8 mouse cellular contexts compared by ENCODE assay signal in genomic region chr5:91518302-91518790, GRCm38 (mm10). TPM values are rescaled to one million over a fixed set of nuclear protein-coding genes. Genes with fewer than 3 reads are reported as not detected.
A peak's percentile ranks its signal among the peaks of the same experiment; 100 is the strongest.
DNase-seq lines count a peak whose midpoint lies in the region; ATAC-seq lines count a peak whose summit lies in the region.

No protein-coding gene starts in this region.

- H3K9ac ChIP-seq in heart, embryonic 13.5 days = peak overlapping the region; percentile 86
- H3K9ac ChIP-seq in limb, embryonic 15.5 days = peak overlapping the region; percentile 31; the same call in 1 of the 2 replicates
- H3K9ac ChIP-seq in stomach, embryonic 15.5 days = 0 out of 2 replicates have a peak overlapping the region, but pooled peaks have one; percentile 33

- peak overlapping the region; percentile 74 for H3K4me2 ChIP-seq in heart, embryonic 13.5 days
- peak overlapping the region; percentile 93 for H3K4me2 ChIP-seq in limb, embryonic 15.5 days
- peak overlapping the region; percentile 84 for H3K4me2 ChIP-seq in stomach, embryonic 15.5 days

- ATAC-seq in heart, embryonic 13.5 days (ENCODE audit: extremely low read depth, insufficient number of reproducible peaks, low FRiP score, low TSS enrichment) = no peak
- ATAC-seq in limb, embryonic 15.5 days (ENCODE audit: insufficient number of reproducible peaks, low FRiP score, low TSS enrichment, low read depth) = no peak
- ATAC-seq in stomach, embryonic 15.5 days (ENCODE audit: insufficient read depth, low FRiP score, low read depth) = no peak

- peak overlapping the region; percentile 67; the same call in 1 of the 2 replicates for H3K27ac ChIP-seq in heart, embryonic 13.5 days (replicated peaks)
- no peak overlapping the region for H3K27ac ChIP-seq in limb, embryonic 15.5 days
- H3K27ac ChIP-seq in stomach, embryonic 15.5 days = no peak overlapping the region

- H3K9me3 ChIP-seq in heart, embryonic 13.5 days = no peaks in the 10 kb centered on the region
- H3K9me3 ChIP-seq in limb, embryonic 15.5 days = no peaks in the 10 kb centered on the region
- H3K9me3 ChIP-seq in stomach, embryonic 15.5 days = no peaks in the 10 kb centered on the region

- DNase-seq in cerebellum, postnatal 10 days = peak; percentile 3 to 7
- DNase-seq in cerebellum, adult 11-12 months = no peak
- peak; percentile 24 for DNase-seq in Muller cell, postnatal 12 days (ENCODE audit: inconsistent ontology term)
- no peak for DNase-seq in right cerebral cortex, postnatal 36 days (ENCODE audit: low spot score in 2 of 2)
- DNase-seq in layer of hippocampus, postnatal 25 days (ENCODE audit: extremely low spot score in 1 of 2, low spot score in 1 of 2) = no peak

- H3K4me3 ChIP-seq in heart, embryonic 13.5 days = peak overlapping the region; percentile 63
- H3K4me3 ChIP-seq in limb, embryonic 15.5 days = peak overlapping the region; percentile 57
- H3K4me3 ChIP-seq in stomach, embryonic 15.5 days (replicated peaks) = peak overlapping the region; percentile 59

- H3K27me3 ChIP-seq in heart, embryonic 13.5 days (replicated peaks) = no peaks in the 10 kb centered on the region
- H3K27me3 ChIP-seq in limb, embryonic 15.5 days = peaks cover 10% of the 10 kb centered on the region
- H3K27me3 ChIP-seq in stomach, embryonic 15.5 days (replicated peaks) = no peaks in the 10 kb centered on the region

- no peaks in the 10 kb centered on the region for H3K36me3 ChIP-seq in heart, embryonic 13.5 days
- H3K36me3 ChIP-seq in limb, embryonic 15.5 days = no peaks in the 10 kb centered on the region
- H3K36me3 ChIP-seq in stomach, embryonic 15.5 days = no peaks in the 10 kb centered on the region

- 2% methylated on average over 16 of the region's 16 CpGs for WGBS in heart, embryonic 13.5 days
- 6% methylated on average over 16 of the region's 16 CpGs for WGBS in limb, embryonic 15.5 days
- 4% methylated on average over 16 of the region's 16 CpGs for WGBS in stomach, embryonic 15.5 days

- H3K4me1 ChIP-seq in heart, embryonic 13.5 days = peaks cover 38% of the 10 kb centered on the region
- peaks cover 22% of the 10 kb centered on the region for H3K4me1 ChIP-seq in limb, embryonic 15.5 days
- peaks cover 11% of the 10 kb centered on the region for H3K4me1 ChIP-seq in stomach, embryonic 15.5 days

RNA-seq across cellular contexts. Expression of gene Parm1, which starts 0.9 kb away (rescaled TPM):
- polyA plus RNA-seq in heart, embryonic 13.5 days (2015; fragmentation: Nextera tagmentation; extraction: Ambion mirVana) = 30.4 and 35.1 TPM in 2 replicates
- 21.7 and 24.9 TPM in 2 replicates for polyA plus RNA-seq in limb, embryonic 15.5 days (2015; fragmentation: Nextera tagmentation; extraction: Ambion mirVana)
- 26.5 and 26.6 TPM in 2 replicates for polyA plus RNA-seq in stomach, embryonic 15.5 days (2015; fragmentation: Nextera tagmentation; extraction: Ambion mirVana)
- total RNA-seq in layer of hippocampus, postnatal 25 days (2021) = 10 to 100 TPM; 43.2 to 47.1 TPM

Comparison
In these comparisons a context has a peak if more than half of its experiments do, and no peak if none do; other contexts are left out.
1. DNase-seq: peak in cerebellum, postnatal 10 days (2 of 2) and Muller cell, postnatal 12 days (single experiment); none in cerebellum, adult 11-12 months (single experiment), right cerebral cortex, postnatal 36 days (0 of 2) and layer of hippocampus, postnatal 25 days (0 of 2).
2. H3K9ac ChIP-seq: peak in every context shown above with its lines; median percentile 86 in heart, embryonic 13.5 days; 33 in stomach, embryonic 15.5 days; 31 in limb, embryonic 15.5 days.
3. Peak in every context shown above with its lines, with median percentiles within 50 percentile points of each other: H3K4me2 ChIP-seq and H3K4me3 ChIP-seq.